Mouse (Mus musculus) liver, embryonic 14.5 days (tissue): ENCODE measurements around the gene Kif1bp.
"Not testable (repeated sequence)": the region's sequence is repeated elsewhere in the genome, so short reads cannot be mapped to it uniquely, and the experiment has no call there.

Source experiments
- CTCF ChIP-seq: IDR thresholded peaks from 2 replicates; pipeline ENCODE4 v1.5.1; 2016; ENCODE audit warnings: antibody characterized with exemption, low read depth, control low read depth
- EP300 ChIP-seq: IDR thresholded peaks from 2 replicates; pipeline ENCODE4 v1.6.1; 2016; ENCODE audit warnings: antibody characterized with exemption, low read depth

DNA sequence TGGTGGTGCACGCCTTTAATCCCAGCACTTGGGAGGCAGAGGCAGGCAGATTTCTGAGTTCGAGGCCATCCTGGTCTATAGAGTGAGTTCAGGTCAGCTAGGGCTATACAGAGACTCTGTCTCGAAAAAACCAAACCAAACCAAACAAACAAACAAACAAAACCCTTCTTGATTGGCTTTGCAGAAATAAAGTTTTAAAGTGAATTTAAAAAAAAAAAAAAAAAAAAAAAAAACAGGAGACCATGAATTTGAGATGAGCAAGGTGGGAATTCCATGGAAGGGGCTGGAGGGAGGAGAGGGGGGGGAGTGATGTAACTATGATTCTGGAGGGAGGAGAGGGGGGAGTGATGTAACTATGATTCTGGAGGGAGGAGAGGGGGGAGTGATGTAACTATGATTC, 21.1 kb upstream of the Kif1bp start:
- not testable (repeated sequence) for TF ChIP-seq CTCF, EP300
